Mouse (Mus musculus) testis, adult 10 weeks (tissue): ENCODE results near the gene Rab11fip3. TPM values are rescaled to one million over a fixed set of nuclear protein-coding genes. Genes with fewer than 3 reads are reported as not detected.

Experiments
- polyA plus RNA-seq: library from polyadenylated mRNA; stranded (reverse); fragments of 350-450 nt; fragmentation: Illumina TruSeq; extraction: RNeasy Lipid Tissue Mini Kit (QIAGEN cat#74804); gene quantifications from one replicate; pipeline ENCODE4 v1.2.3, GENCODE M21; 2014; ENCODE audit warnings: low read depth, low replicate concordance

Rab11fip3 gene
- 5.5 TPM for polyA plus RNA-seq

GRCm38 (mm10) chr17:26068831-26069739 is at the start of gene Rab11fip3:
TSS of gene Rab11fip3 (minus strand) at chr17:26069555.

GRCm38 (mm10) chr17:26113181-26113948 is 44.0 kb upstream of the Rab11fip3 start, which contains the start of gene Tmem8:
TSS of gene Tmem8 (plus strand) at chr17:26113299.

GRCm38 (mm10) chr17:26095121-26095740 is 25.9 kb upstream of the Rab11fip3 start, which contains the start of gene Nme4:
TSS of gene Nme4 (minus strand) at chr17:26095602.

DNA sequence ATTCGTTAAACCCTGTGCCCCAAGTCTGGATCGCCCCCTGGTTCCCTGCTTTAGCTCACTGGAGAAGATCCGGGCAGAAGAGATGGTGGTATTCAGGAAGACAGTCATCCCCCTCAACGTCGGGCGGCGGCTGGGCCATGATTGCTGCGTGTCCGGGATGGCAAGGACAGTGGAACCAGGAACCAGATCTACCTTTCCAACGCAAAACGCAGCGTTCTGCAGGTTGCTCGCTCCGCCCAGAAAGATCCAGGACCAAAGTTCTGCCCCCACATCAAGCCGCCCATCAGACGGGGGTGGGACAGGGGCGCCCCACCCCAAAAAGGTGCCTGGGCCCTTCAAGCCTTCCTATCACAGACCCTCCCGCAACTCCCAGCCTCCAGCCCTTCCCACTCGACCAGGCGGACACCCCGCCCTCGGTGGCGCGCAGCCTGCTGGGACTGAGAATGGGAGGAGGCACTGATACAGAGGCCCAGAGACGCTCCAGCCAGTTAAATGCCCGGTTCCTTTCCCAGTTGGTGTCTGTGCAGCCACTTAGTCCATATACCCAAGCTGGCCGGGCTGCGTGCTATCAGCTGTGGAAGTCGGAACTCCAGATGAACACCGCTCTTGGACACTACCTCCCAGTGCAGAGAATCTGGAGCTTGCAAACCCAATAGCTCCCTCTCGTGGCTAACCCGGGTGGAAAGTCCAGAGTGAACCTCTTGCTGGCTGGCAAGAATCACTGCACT is 20.7 kb upstream of the Rab11fip3 start, which contains the start of gene Decr2:
Gene Decr2, minus strand, starts transcription at position 433 of the 728 bp plus-strand sequence.

DNA sequence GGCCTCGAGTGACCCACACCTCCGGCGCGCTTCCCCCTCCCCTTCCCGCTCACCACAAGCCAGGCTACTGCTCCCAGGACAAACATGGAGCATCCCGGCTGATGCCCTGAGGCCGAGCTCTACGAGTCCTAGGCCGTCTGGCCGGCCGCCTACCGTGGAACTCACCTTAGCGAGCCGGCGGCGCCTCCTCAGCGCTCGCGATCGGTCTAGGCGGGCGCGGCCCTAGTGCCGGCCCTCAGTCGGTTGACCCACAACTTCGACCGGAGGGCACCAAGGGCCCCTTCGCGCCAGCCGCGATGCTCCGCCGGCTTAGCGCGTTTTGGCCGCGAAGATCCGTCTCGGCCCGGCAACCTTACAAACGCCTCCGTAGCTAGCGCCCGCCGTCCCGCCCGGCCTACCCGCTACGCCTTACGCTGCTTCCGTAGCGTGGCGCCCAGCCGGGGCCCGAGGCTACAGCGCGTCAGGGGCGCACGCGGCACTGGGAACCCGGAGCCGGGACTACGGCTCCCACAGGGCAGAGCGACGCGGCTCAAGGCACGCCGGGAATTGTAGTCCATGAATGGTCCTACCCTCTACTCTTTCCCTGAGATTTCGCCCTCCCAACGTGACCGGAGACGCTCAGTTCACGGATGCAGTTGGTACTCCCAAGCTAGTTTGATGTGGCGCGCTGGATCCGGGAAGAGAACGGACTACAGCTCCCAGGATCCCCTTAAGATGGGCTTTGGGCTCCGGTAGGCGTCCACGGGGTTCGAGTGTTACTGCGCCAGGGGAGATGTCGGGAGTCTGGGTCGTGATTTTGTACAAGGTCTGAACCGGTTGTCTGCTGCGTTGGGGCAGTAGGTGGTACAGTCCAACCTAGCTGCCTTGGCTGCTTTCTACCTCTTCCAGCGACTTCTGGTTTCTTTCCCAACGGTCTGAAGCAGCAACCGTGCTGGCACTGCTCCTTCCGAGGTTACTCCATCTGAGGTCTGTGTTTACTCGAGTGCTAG is 83.8 kb downstream of the Rab11fip3 start, which contains the start of gene Capn15:
Gene Capn15, minus strand, starts transcription at position 491 of the 989 bp plus-strand sequence.

GRCm38 (mm10) chr17:25951803-25952623 is 117.3 kb downstream of the Rab11fip3 start, which contains the start of gene A930017K11Rik:
TSS of gene A930017K11Rik (minus strand) at chr17:25952565.

GRCm38 (mm10) chr17:25944366-25945163 is 124.8 kb downstream of the Rab11fip3 start, which contains the start of the genes Pigq and Nhlrc4:
TSS of gene Pigq (minus strand) at chr17:25944936.
TSS of gene Nhlrc4 (minus strand) at chr17:25944961.

Other genes with a start within 250 kb of the Rab11fip3 start
- 1.0 TPM for gene Wdr24, start 245.9 kb downstream of the Rab11fip3 start, polyA plus RNA-seq
- gene Jmjd8, start 240.7 kb downstream of the Rab11fip3 start, polyA plus RNA-seq, result 1.1 TPM
- 3.4 TPM for gene Stub1, start 236.2 kb downstream of the Rab11fip3 start, polyA plus RNA-seq
- not detected for gene Rhbdl1, start 232.3 kb downstream of the Rab11fip3 start, polyA plus RNA-seq
- gene Gm20683, start 227.8 kb downstream of the Rab11fip3 start, polyA plus RNA-seq, result not detected
- gene Rhot2, start 224.7 kb downstream of the Rab11fip3 start, polyA plus RNA-seq, result 4.0 TPM
- 3.1 TPM for gene Wdr90, start 208.1 kb downstream of the Rab11fip3 start, polyA plus RNA-seq
- 0.78 TPM for gene Mcrip2, start 200.8 kb downstream of the Rab11fip3 start, polyA plus RNA-seq
- 11.0 TPM for gene Mettl26, start 194.5 kb downstream of the Rab11fip3 start, polyA plus RNA-seq
- not detected for gene Wfikkn1, start 188.7 kb downstream of the Rab11fip3 start, polyA plus RNA-seq
- gene Rab40c, start 149.8 kb downstream of the Rab11fip3 start, polyA plus RNA-seq, result 1.7 TPM
- gene Pigq, start 124.6 kb downstream of the Rab11fip3 start, polyA plus RNA-seq, result 4.1 TPM
- not detected for gene Nhlrc4, start 124.6 kb downstream of the Rab11fip3 start, polyA plus RNA-seq
- gene A930017K11Rik, start 117.0 kb downstream of the Rab11fip3 start, polyA plus RNA-seq, result not detected
- 0.77 TPM for gene Capn15, start 83.8 kb downstream of the Rab11fip3 start, polyA plus RNA-seq
- 4.7 TPM for gene Decr2, start 20.8 kb upstream of the Rab11fip3 start, polyA plus RNA-seq
- gene Nme4, start 26.0 kb upstream of the Rab11fip3 start, polyA plus RNA-seq, result 0.39 TPM
- gene Tmem8, start 43.7 kb upstream of the Rab11fip3 start, polyA plus RNA-seq, result 12.6 TPM
- gene Mrpl28, start 53.9 kb upstream of the Rab11fip3 start, polyA plus RNA-seq, result 5.5 TPM
- 28.3 TPM for gene Axin1, start 69.1 kb upstream of the Rab11fip3 start, polyA plus RNA-seq
- gene Pdia2, start 129.5 kb upstream of the Rab11fip3 start, polyA plus RNA-seq, result not detected
- gene Rgs11, start 133.4 kb upstream of the Rab11fip3 start, polyA plus RNA-seq, result 0.63 TPM
- 0.28 TPM for gene Arhgdig, start 138.2 kb upstream of the Rab11fip3 start, polyA plus RNA-seq
- 28.6 TPM for gene Fam234a, start 174.7 kb upstream of the Rab11fip3 start, polyA plus RNA-seq
- gene Luc7l, start 183.3 kb upstream of the Rab11fip3 start, polyA plus RNA-seq, result 38.5 TPM